In genomic region chr3:139297909-139298308, GRCm38 (mm10) we compare ENCODE assay signal across 8 mouse cellular contexts.
DNase-seq lines count a peak whose midpoint lies in the region; ATAC-seq and TF ChIP-seq lines count a peak whose summit lies in the region.
"Had no signal": no experiment of that assay in that cellular context is flagged by ENCODE, and none has a peak within 500 bp of the region (broad histone marks: within the 10 kb centered on the region; RNA-seq: fewer than 3 reads in every experiment).

No protein-coding gene starts in this region.

- no peaks in the 10 kb centered on the region for H3K4me1 ChIP-seq in kidney, postnatal 0 days (replicated peaks; ENCODE audit: insufficient read depth, low read length)
- H3K4me1 ChIP-seq in MEL (ENCODE audit: control insufficient read depth in 1 of 2, insufficient read depth in 2 of 2, low read length in 2 of 2) = no peaks in the 10 kb centered on the region
- no peaks in the 10 kb centered on the region for H3K4me1 ChIP-seq in embryonic facial prominence, embryonic 14.5 days (ENCODE audit: control insufficient read depth, insufficient read depth, low read length)

- TF ChIP-seq EP300 in MEL (IDR thresholded peaks at IDR 0.05; ENCODE audit: low read depth in 1 of 2, low read length in 2 of 2) = no peak

- no peaks in the 10 kb centered on the region for H3K9me3 ChIP-seq in kidney, postnatal 0 days (replicated peaks; ENCODE audit: low read length)
- H3K9me3 ChIP-seq in MEL (replicated peaks; ENCODE audit: insufficient read depth, low read length) = no peaks in the 10 kb centered on the region
- peaks cover 6% of the 10 kb centered on the region; the same call in 1 of the 2 replicates for H3K9me3 ChIP-seq in embryonic facial prominence, embryonic 14.5 days (ENCODE audit: control insufficient read depth, low read length)

- no peaks in the 10 kb centered on the region for H3K79me2 ChIP-seq in MEL (ENCODE audit: control insufficient read depth, insufficient read depth, low read length, poor library complexity)

- no peaks in the 10 kb centered on the region for H3K27me3 ChIP-seq in kidney, postnatal 0 days (ENCODE audit: insufficient read depth, low read length)
- no peaks in the 10 kb centered on the region for H3K27me3 ChIP-seq in MEL (ENCODE audit: control insufficient read depth in 1 of 2, insufficient read depth in 2 of 2, low read length in 2 of 2)
- H3K27me3 ChIP-seq in embryonic facial prominence, embryonic 14.5 days (replicated peaks; ENCODE audit: control insufficient read depth, insufficient read depth, low read length) = no peaks in the 10 kb centered on the region

- peak; percentile 71 for DNase-seq in kidney, postnatal 0 days (ENCODE audit: low spot score)
- DNase-seq in kidney, postnatal 4 days = no peak
- DNase-seq in A20 (ENCODE audit: low read depth, low spot score) (peak; percentile 39), MEL (ENCODE audit: low read depth, low spot score) (peak; percentile 58)
- DNase-seq in embryonic facial prominence, embryonic 14.5 days (ENCODE audit: low spot score) = peak; percentile 44
- no peak for DNase-seq in neural tube, embryonic 10.5 days (ENCODE audit: extremely low spot score, low spot score)
- no peak for DNase-seq in heart, postnatal 36 days
- DNase-seq: lung, postnatal 4 days had no signal

- no peaks in the 10 kb centered on the region for H3K36me3 ChIP-seq in kidney, postnatal 0 days (ENCODE audit: insufficient read depth, low read length)
- H3K36me3 ChIP-seq in MEL (ENCODE audit: control insufficient read depth in 1 of 2, insufficient read depth in 2 of 2, low read length in 2 of 2) = no peaks in the 10 kb centered on the region
- no peaks in the 10 kb centered on the region for H3K36me3 ChIP-seq in embryonic facial prominence, embryonic 14.5 days (ENCODE audit: control insufficient read depth, insufficient read depth, low read length)

- TF ChIP-seq CTCF in kidney, postnatal 0 days (IDR thresholded peaks at IDR 0.05; ENCODE audit: low read depth) = peak; percentile 73
- peak in 1 of 3 experiments; percentile 63; a peak in 4 of 6 replicates for TF ChIP-seq CTCF in MEL (IDR thresholded peaks at IDR 0.05 in 2 of 3, conservative IDR thresholded peaks at IDR 0.05 in 1 of 3; ENCODE audit: control insufficient read depth in 1 of 3, insufficient read depth in 1 of 3, low read depth in 2 of 3, low read length in 3 of 3, poor library complexity in 1 of 3, severe bottlenecking in 1 of 3)

- H3K27ac ChIP-seq in kidney, postnatal 0 days = no peak overlapping the region
- no peak overlapping the region for H3K27ac ChIP-seq in MEL (ENCODE audit: control insufficient read depth, low read depth, low read length)
- no peak overlapping the region for H3K27ac ChIP-seq in embryonic facial prominence, embryonic 14.5 days (replicated peaks; ENCODE audit: low read depth, low read length)

- no peak overlapping the region for H3K4me3 ChIP-seq in kidney, postnatal 0 days (replicated peaks; ENCODE audit: low read depth, low read length)
- H3K4me3 ChIP-seq in MEL (ENCODE audit: control insufficient read depth in 1 of 2, insufficient read depth in 1 of 2, low read depth in 2 of 2, low read length in 2 of 2) = no peak overlapping the region
- H3K4me3 ChIP-seq in embryonic facial prominence, embryonic 14.5 days (ENCODE audit: low read depth, low read length) = no peak overlapping the region

- intact Hi-C loops in heart, postnatal 36 days (cut with DNase I) = no loop called here

- no peak for TF ChIP-seq POLR2A in MEL (IDR thresholded peaks at IDR 0.05; ENCODE audit: control insufficient read depth in 1 of 2, insufficient read depth in 1 of 2, low read depth in 1 of 2, low read length in 2 of 2, poor library complexity in 1 of 2)

- TF ChIP-seq RAD21 in MEL (IDR thresholded peaks at IDR 0.05; ENCODE audit: low read depth, low read length) = peak; percentile 80

- no peak for ATAC-seq in kidney, postnatal 0 days (replicated peaks; ENCODE audit: low FRiP score, low read depth)
- ATAC-seq in embryonic facial prominence, embryonic 14.5 days (ENCODE audit: low read depth) = no peak

- H3K4me2 ChIP-seq in kidney, postnatal 0 days (ENCODE audit: low read length) = no peak overlapping the region
- no peak overlapping the region for H3K4me2 ChIP-seq in embryonic facial prominence, embryonic 14.5 days (ENCODE audit: low read depth, low read length)

- no peak overlapping the region for H3K9ac ChIP-seq in kidney, postnatal 0 days (ENCODE audit: low read depth, low read length)
- H3K9ac ChIP-seq in MEL (ENCODE audit: control insufficient read depth, low read depth, low read length, poor library complexity, severe bottlenecking) = no peak overlapping the region
- H3K9ac ChIP-seq in embryonic facial prominence, embryonic 14.5 days (ENCODE audit: low read depth, low read length) = no peak overlapping the region

TF ChIP-seq in MEL, 35 proteins besides CTCF, POLR2A, EP300 and RAD21:
- no peak for TF ChIP-seq SIN3A (IDR thresholded peaks at IDR 0.05; ENCODE audit: low read length)
- TF ChIP-seq BHLHE40 (IDR thresholded peaks at IDR 0.05; ENCODE audit: borderline replicate concordance, low read depth, low read length) = no peak
- no peak for TF ChIP-seq TAL1 (IDR thresholded peaks at IDR 0.05; ENCODE audit: low read length)
- TF ChIP-seq ZNF384 (IDR thresholded peaks at IDR 0.05; ENCODE audit: low read depth, low read length) = no peak
- TF ChIP-seq ETS1 (IDR thresholded peaks at IDR 0.05; ENCODE audit: low read depth, low read length) = no peak
- TF ChIP-seq ZC3H11A (IDR thresholded peaks at IDR 0.05; ENCODE audit: low read depth, low read length) = peak; percentile 78
- no peak for TF ChIP-seq USF1 (IDR thresholded peaks at IDR 0.05; ENCODE audit: low read depth, low read length)
- no peak for TF ChIP-seq RCOR1 (IDR thresholded peaks at IDR 0.05; ENCODE audit: low read depth, low read length)
- TF ChIP-seq KAT2A (conservative IDR thresholded peaks at IDR 0.05; ENCODE audit: low read depth, low read length) = no peak
- TF ChIP-seq MYB (IDR thresholded peaks at IDR 0.05; ENCODE audit: low read depth, low read length) = no peak
- TF ChIP-seq MAZ (IDR thresholded peaks at IDR 0.05; ENCODE audit: low read depth, low read length) = no peak
- no peak for TF ChIP-seq NELFE (IDR thresholded peaks at IDR 0.05; ENCODE audit: low read depth, low read length)
- TF ChIP-seq TCF12 (IDR thresholded peaks at IDR 0.05; ENCODE audit: low read depth, low read length) = no peak
- no peak for TF ChIP-seq ELF1 (IDR thresholded peaks at IDR 0.05; ENCODE audit: low read depth, low read length)
- TF ChIP-seq POLR2AphosphoS2 (IDR thresholded peaks at IDR 0.05; ENCODE audit: low read length) = no peak
- no peak for TF ChIP-seq MAFK (IDR thresholded peaks at IDR 0.05; ENCODE audit: borderline replicate concordance, low read depth, low read length)
- no peak for TF ChIP-seq POLR2AphosphoS5 (IDR thresholded peaks at IDR 0.05; ENCODE audit: borderline replicate concordance, low read depth, low read length)
- TF ChIP-seq MAX (IDR thresholded peaks at IDR 0.05; ENCODE audit: low read length) = no peak
- TF ChIP-seq SMC3 (IDR thresholded peaks at IDR 0.05; ENCODE audit: low read depth, low read length) = peak; percentile 73
- peak; percentile 78; the same call in 1 of the 2 replicates for TF ChIP-seq JUND (IDR thresholded peaks at IDR 0.05; ENCODE audit: low read depth, low read length)
- no peak for TF ChIP-seq ZMIZ1 (IDR thresholded peaks at IDR 0.05; ENCODE audit: low read depth, low read length)
- TF ChIP-seq CHD2 (IDR thresholded peaks at IDR 0.05; ENCODE audit: low read length) = no peak
TF ChIP-seq in MEL: peak in this region for 3.

Comparison
In these comparisons a context has a peak if more than half of its experiments do, and no peak if none do; other contexts are left out.
1. DNase-seq: peak in kidney, postnatal 0 days (single experiment), A20 (single experiment), MEL (single experiment) and embryonic facial prominence, embryonic 14.5 days (single experiment); none in kidney, postnatal 4 days (0 of 2), neural tube, embryonic 10.5 days (single experiment) and heart, postnatal 36 days (0 of 2).